In genomic region chr7:113368746-113369619, GRCm38 (mm10) we compare ENCODE assay signal across 8 mouse cellular contexts. TPM values are rescaled to one million over a fixed set of nuclear protein-coding genes. Genes with fewer than 3 reads are reported as not detected.
DNase-seq lines count a peak whose midpoint lies in the region; ATAC-seq and TF ChIP-seq lines count a peak whose summit lies in the region.

Gene Btbd10 (minus strand): TSS chr7:113369392.

- peak; percentile 99 for ATAC-seq in heart, embryonic 15.5 days (replicated peaks; ENCODE audit: insufficient number of reproducible peaks, insufficient read depth, low FRiP score, low read depth)
- ATAC-seq in liver, embryonic 14.5 days (ENCODE audit: insufficient read depth) = peak; percentile 96
- peak; percentile 99 for ATAC-seq in neural tube, embryonic 11.5 days (ENCODE audit: insufficient read depth, low FRiP score, low TSS enrichment)
- peak; percentile 99 for ATAC-seq in stomach, postnatal 0 days (ENCODE audit: low FRiP score, low TSS enrichment)

- H3K27me3 ChIP-seq in forebrain, embryonic 10.5 days (ENCODE audit: poor library complexity, severe bottlenecking) = peaks cover 7% of the 10 kb centered on the region; the same call in 1 of the 2 replicates
- 0 out of 2 replicates have a peak, but pooled peaks cover 3% of the 10 kb centered on the region for H3K27me3 ChIP-seq in heart, embryonic 15.5 days
- H3K27me3 ChIP-seq in liver, embryonic 14.5 days (ENCODE audit: control insufficient read depth, insufficient read depth, low read length) = no peaks in the 10 kb centered on the region
- H3K27me3 ChIP-seq in neural tube, embryonic 11.5 days (ENCODE audit: control insufficient read depth, insufficient read depth, low read length) = no peaks in the 10 kb centered on the region
- no peaks in the 10 kb centered on the region for H3K27me3 ChIP-seq in stomach, postnatal 0 days (ENCODE audit: control insufficient read depth, insufficient read depth, low read length)

- H3K36me3 ChIP-seq in forebrain, embryonic 10.5 days (replicated peaks) = no peaks in the 10 kb centered on the region
- no peaks in the 10 kb centered on the region for H3K36me3 ChIP-seq in heart, embryonic 15.5 days
- no peaks in the 10 kb centered on the region for H3K36me3 ChIP-seq in liver, embryonic 14.5 days (replicated peaks; ENCODE audit: control insufficient read depth, insufficient read depth, low read depth)
- H3K36me3 ChIP-seq in neural tube, embryonic 11.5 days (ENCODE audit: control insufficient read depth, insufficient read depth, low read length) = no peaks in the 10 kb centered on the region
- H3K36me3 ChIP-seq in stomach, postnatal 0 days (ENCODE audit: control insufficient read depth, insufficient read depth, low read length) = no peaks in the 10 kb centered on the region

- peak; percentile 95 to 98 for DNase-seq in CD8-positive naive resting alpha-beta T cell, adult 2 months (ENCODE audit: low read depth in 2 of 2, low spot score in 2 of 2)
- peak; percentile 97 for DNase-seq in c-Kit-positive CD71-negative TER-119-negative erythroid progenitor cells, embryonic 14.5 days (ENCODE audit: low read depth)
- DNase-seq in forebrain, embryonic 10.5 days (ENCODE audit: extremely low spot score, low spot score) = peak; percentile 97
- peak; percentile 99 for DNase-seq in kidney, postnatal 25 days
- peak; percentile 95 to 98 (median 96) for DNase-seq in liver, embryonic 14.5 days (ENCODE audit: low read depth in 3 of 3, low spot score in 3 of 3)
- DNase-seq in neural tube, embryonic 11.5 days (ENCODE audit: low spot score) = peak; percentile 98
- DNase-seq in stomach, postnatal 0 days (ENCODE audit: low spot score) = peak; percentile 99

- no peaks in the 10 kb centered on the region for H3K9me3 ChIP-seq in forebrain, embryonic 10.5 days
- H3K9me3 ChIP-seq in heart, embryonic 15.5 days (replicated peaks) = no peaks in the 10 kb centered on the region
- no peaks in the 10 kb centered on the region for H3K9me3 ChIP-seq in liver, embryonic 14.5 days (ENCODE audit: control insufficient read depth, low read length)
- no peaks in the 10 kb centered on the region for H3K9me3 ChIP-seq in neural tube, embryonic 11.5 days (ENCODE audit: control insufficient read depth, low read length)
- H3K9me3 ChIP-seq in stomach, postnatal 0 days (ENCODE audit: control insufficient read depth, low read length) = no peaks in the 10 kb centered on the region

- H3K4me1 ChIP-seq in forebrain, embryonic 10.5 days = peaks cover 26% of the 10 kb centered on the region
- peaks cover 12% of the 10 kb centered on the region for H3K4me1 ChIP-seq in heart, embryonic 15.5 days (replicated peaks)
- H3K4me1 ChIP-seq in liver, embryonic 14.5 days (replicated peaks; ENCODE audit: control insufficient read depth in 2 of 2, insufficient read depth in 2 of 2, low read length in 1 of 2) = peaks cover 10 to 13% of the 10 kb centered on the region in 2 experiments
- H3K4me1 ChIP-seq in neural tube, embryonic 11.5 days (ENCODE audit: control insufficient read depth, insufficient read depth, low read length) = peaks cover 4% of the 10 kb centered on the region; the same call in 1 of the 2 replicates
- no peaks in the 10 kb centered on the region for H3K4me1 ChIP-seq in stomach, postnatal 0 days (replicated peaks; ENCODE audit: control insufficient read depth, insufficient read depth)

- H3K4me2 ChIP-seq in heart, embryonic 15.5 days = peak within 1 kb of the TSS; percentile 77
- peak within 1 kb of the TSS; percentile 84 for H3K4me2 ChIP-seq in liver, embryonic 14.5 days (ENCODE audit: low read depth)
- peak within 1 kb of the TSS; percentile 80 for H3K4me2 ChIP-seq in neural tube, embryonic 11.5 days (ENCODE audit: low read depth)
- H3K4me2 ChIP-seq in stomach, postnatal 0 days (replicated peaks; ENCODE audit: low read depth) = peak within 1 kb of the TSS; percentile 88

- H3K9ac ChIP-seq in heart, embryonic 15.5 days = peak within 1 kb of the TSS; percentile 79
- H3K9ac ChIP-seq in liver, embryonic 14.5 days (replicated peaks) = peak within 1 kb of the TSS; percentile 85
- H3K9ac ChIP-seq in neural tube, embryonic 11.5 days (ENCODE audit: low read length) = peak within 1 kb of the TSS; percentile 91
- H3K9ac ChIP-seq in stomach, postnatal 0 days (ENCODE audit: low read length) = peak within 1 kb of the TSS; percentile 75

- under 1% methylated on average over 64 of the region's 64 CpGs for WGBS in forebrain, embryonic 10.5 days
- under 1% methylated on average over 64 of the region's 64 CpGs for WGBS in heart, embryonic 15.5 days
- WGBS in liver, embryonic 14.5 days (ENCODE audit: insufficient replicate concordance) = under 1% methylated on average over 64 of the region's 64 CpGs
- under 1% methylated on average over 64 of the region's 64 CpGs for WGBS in neural tube, embryonic 11.5 days
- under 1% methylated on average over 64 of the region's 64 CpGs for WGBS in stomach, postnatal 0 days

- no peak for TF ChIP-seq CTCF in liver, embryonic 14.5 days (IDR thresholded peaks at IDR 0.05; ENCODE audit: low read depth)
- no peak for TF ChIP-seq CTCF in stomach, postnatal 0 days (IDR thresholded peaks at IDR 0.05; ENCODE audit: low read depth)

- peak; percentile 79 for TF ChIP-seq EP300 in liver, embryonic 14.5 days (IDR thresholded peaks at IDR 0.05; ENCODE audit: low read depth)
- peak; percentile 100 for TF ChIP-seq EP300 in stomach, postnatal 0 days (optimal IDR thresholded peaks at IDR 0.05)

- H3K27ac ChIP-seq in forebrain, embryonic 10.5 days = peak within 1 kb of the TSS; percentile 93
- H3K27ac ChIP-seq in heart, embryonic 15.5 days = peak within 1 kb of the TSS; percentile 90
- H3K27ac ChIP-seq in liver, embryonic 14.5 days = peak within 1 kb of the TSS; percentile 72
- peak within 1 kb of the TSS; percentile 83 for H3K27ac ChIP-seq in neural tube, embryonic 11.5 days (ENCODE audit: low read depth, low read length)
- peak within 1 kb of the TSS; percentile 86 for H3K27ac ChIP-seq in stomach, postnatal 0 days (replicated peaks)

- H3K4me3 ChIP-seq in forebrain, embryonic 10.5 days = peak within 1 kb of the TSS; percentile 90
- H3K4me3 ChIP-seq in heart, embryonic 15.5 days = peak within 1 kb of the TSS; percentile 76
- peak within 1 kb of the TSS; percentile 76 to 88 for H3K4me3 ChIP-seq in liver, embryonic 14.5 days (ENCODE audit: insufficient read depth in 1 of 2, low read depth in 2 of 2, low read length in 2 of 2)
- H3K4me3 ChIP-seq in neural tube, embryonic 11.5 days (ENCODE audit: low read depth, low read length) = peak within 1 kb of the TSS; percentile 89
- H3K4me3 ChIP-seq in stomach, postnatal 0 days (ENCODE audit: low read depth, low read length) = peak within 1 kb of the TSS; percentile 66

RNA-seq across cellular contexts. Expression of gene Btbd10, which starts in this region (rescaled TPM):
- 22.8 and 23.7 TPM in 2 replicates for polyA plus RNA-seq in forebrain, embryonic 10.5 days (2016; fragmentation: Nextera tagmentation; extraction: Ambion mirVana)
- 19.4 and 22.0 TPM in 2 replicates for polyA plus RNA-seq in heart, embryonic 15.5 days (2015; fragmentation: Nextera tagmentation; extraction: Ambion mirVana)
- 3.1 and 5.1 TPM in 2 replicates for polyA plus RNA-seq in liver, embryonic 14.5 days (2012; rRNA removed)
- polyA plus RNA-seq in liver, embryonic 14.5 days (2014; fragmentation: Nextera tagmentation; extraction: Ambion mirVana) = 8.1 and 8.4 TPM in 2 replicates
- 41.9 and 44.3 TPM in 2 replicates for polyA plus RNA-seq in neural tube, embryonic 11.5 days (2014; fragmentation: Nextera tagmentation; extraction: Ambion mirVana)
- 15.9 and 17.2 TPM in 2 replicates for polyA plus RNA-seq in stomach, postnatal 0 days (2015; fragmentation: Nextera tagmentation; extraction: Ambion mirVana)

Comparison
In these comparisons a context has a peak if more than half of its experiments do, and no peak if none do; other contexts are left out.
1. Peak in every context shown above with its lines: DNase-seq, ATAC-seq, H3K4me3 ChIP-seq and H3K27ac ChIP-seq.